Mouse (Mus musculus) cerebral cortex, adult 2 months (tissue): ENCODE data around the gene Sypl2.

ENCODE experiments used
- WGBS: fragments of 180-500 bp; shearing (Covaris S2); methylation state at CpG from one replicate; pipeline ENCODE4 v1.1.7; 2018; 5-methylcytosine and 5-hydroxymethylcytosine counted together

The Sypl2 gene

DNA sequence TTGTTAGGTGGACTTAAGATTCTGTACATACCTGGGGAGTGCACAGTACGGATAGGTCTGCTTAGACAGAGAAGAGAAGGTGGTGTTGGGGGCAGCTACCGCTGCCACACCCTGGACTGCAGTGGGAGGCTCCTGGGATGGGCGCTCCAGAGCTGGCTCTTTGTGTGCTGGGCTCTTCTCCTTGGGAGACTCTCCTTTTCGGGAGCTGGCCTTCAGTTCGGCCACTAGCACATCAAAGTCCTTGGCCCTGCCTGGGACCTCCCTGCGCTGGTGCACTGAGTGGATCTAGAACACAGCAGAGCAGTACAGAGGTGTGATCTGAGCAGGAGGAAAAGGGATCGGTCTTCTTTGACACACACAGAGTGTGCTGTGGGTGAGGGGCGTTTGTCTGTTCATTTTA is 20.8 kb downstream of the Sypl2 start:
- WGBS, result 88% methylated on average over 8 of the region's 8 CpGs

- WGBS, result 77% methylated on average over 11 of the region's 11 CpGs
These were observed 22.0 kb downstream of the Sypl2 start for GRCm38 (mm10) chr3:108204470-108204869.

DNA sequence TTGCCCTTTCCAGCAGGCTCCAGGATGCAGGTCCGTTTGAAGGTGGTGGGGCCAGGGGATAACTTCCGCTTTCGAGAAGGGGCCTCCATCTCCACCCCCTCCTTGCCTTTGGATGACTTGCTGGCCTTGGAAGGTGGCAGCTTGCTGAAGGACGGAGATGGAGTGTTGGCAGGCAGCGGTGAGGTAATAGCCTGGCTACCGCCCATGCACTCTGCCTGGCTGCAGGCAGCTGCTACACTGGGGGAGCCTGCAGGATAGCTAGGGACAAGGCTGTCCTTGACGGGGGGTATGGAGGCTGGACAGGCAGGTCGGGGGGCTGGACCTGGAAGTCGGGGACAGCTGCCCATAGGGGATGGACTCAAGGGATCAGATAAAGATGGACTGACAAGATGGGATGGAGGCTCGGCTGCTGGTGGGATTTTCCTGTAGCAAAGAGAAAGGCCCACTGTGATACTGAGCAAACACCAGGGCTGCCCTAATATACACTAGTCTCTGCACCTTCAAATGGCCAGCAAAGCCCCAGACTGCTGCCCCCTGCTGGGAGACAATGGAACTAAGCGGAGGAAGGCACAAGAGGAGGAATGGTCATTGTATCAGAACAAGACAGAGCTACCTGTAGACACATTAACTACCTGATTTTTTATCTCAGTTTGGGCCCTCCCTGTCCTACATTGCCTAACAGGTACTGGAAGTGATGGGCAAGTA is 22.7 kb downstream of the Sypl2 start:
- WGBS, result 65% methylated on average over 11 of the region's 11 CpGs

GRCm38 (mm10) chr3:108203212-108203611 is 23.2 kb downstream of the Sypl2 start:
- WGBS, result 89% methylated on average over 13 of the region's 13 CpGs

GRCm38 (mm10) chr3:108200329-108201323 is 25.8 kb downstream of the Sypl2 start, which contains the start of gene Cyb561d1:
Cyb561d1 (minus strand) TSS chr3:108201212.
- WGBS, result 1% methylated on average over 44 of the region's 44 CpGs

DNA sequence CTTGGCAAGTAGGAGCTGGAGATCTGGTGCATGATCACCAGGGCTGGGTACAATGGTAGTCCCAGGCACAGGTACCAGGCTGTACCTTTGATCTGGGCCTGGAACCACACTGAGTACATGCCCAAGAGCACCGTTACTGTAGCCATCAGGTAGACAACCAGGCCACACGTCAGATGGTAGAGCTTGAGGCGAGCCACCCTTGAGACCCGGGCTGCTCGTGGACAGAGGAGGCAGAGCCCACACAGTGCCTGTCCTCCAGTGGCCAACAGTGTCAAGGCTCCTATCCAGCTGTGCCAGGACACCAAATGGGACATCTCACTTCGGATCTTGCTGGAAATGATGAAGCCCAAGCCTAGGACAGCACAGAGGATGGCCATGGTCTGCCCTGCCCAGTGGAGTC is 27.2 kb downstream of the Sypl2 start:
- WGBS, result 93% methylated on average over 6 of the region's 6 CpGs

DNA sequence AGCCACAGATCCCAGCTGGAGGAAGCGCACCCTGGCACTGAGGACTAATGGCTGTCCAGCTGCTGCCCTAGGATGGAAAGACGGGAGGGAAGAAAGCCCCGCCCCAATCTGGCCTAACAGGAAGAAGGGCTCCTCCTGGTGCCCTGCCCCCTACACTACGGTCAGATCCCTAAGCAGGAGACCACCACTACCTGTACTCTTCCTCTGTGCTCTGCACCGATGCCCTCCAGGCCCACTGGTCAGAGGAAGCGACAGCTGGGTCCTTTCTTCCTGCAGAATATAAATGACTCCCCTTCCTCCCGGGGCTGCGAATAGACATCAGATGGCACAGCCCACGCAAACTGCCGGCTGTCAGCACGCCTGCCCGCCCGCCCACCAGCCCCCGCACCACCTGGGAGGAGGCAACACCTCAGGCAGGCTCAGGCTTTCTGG is 29.4 kb downstream of the Sypl2 start:
- 27% methylated on average over 14 of the region's 14 CpGs for WGBS

- WGBS, result 44% methylated on average over 7 of the region's 7 CpGs
These were observed 30.4 kb downstream of the Sypl2 start for GRCm38 (mm10) chr3:108195941-108196590.

- WGBS, result 92% methylated on average over 4 of the region's 4 CpGs
These were observed 31.2 kb downstream of the Sypl2 start for GRCm38 (mm10) chr3:108195287-108195686.

DNA sequence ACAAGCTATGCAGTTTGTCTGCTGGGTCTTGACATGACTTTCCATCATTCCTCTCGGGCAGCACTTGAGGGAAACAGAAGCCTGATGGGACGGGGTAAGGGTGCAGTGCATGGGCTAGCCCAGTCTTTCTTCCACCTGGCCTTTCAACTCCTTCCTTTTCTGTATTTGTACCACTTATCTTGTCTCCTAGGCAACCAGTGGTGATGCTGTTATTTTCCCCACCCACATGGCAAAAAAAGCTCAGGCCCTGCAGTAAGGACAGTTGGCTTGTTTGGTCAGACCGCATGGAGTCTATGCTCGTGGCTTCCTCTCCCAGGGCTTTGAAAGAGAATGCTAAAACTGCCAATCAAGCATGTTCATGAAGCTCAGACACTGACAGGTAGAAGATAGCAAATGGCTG is 32.8 kb downstream of the Sypl2 start:
- WGBS, result 71% methylated on average over 4 of the region's 4 CpGs

DNA sequence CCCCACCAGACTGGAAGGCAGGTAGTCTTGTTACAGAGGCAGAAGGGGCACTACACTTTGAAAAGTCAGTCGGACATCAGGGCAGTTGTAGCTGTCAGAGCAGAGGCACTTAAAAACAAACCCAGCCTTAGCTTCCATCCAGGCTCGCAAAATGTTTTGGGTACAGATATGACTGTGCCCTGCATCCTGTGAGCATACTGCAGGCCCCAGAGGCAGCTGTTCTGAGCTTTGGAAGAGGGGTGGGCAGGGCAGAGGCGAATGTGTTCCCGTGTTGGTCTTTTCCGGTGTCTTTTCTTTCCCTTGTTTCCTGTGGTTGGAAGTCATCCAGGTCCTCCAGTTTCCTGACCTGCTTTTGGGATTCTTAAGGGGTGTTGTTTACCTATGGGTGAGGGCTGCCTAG is 36.6 kb downstream of the Sypl2 start:
- WGBS, result 27% methylated on average over 5 of the region's 5 CpGs

- WGBS, result 65% methylated on average over 9 of the region's 9 CpGs
These were observed 37.5 kb downstream of the Sypl2 start for GRCm38 (mm10) chr3:108188716-108189490.

DNA sequence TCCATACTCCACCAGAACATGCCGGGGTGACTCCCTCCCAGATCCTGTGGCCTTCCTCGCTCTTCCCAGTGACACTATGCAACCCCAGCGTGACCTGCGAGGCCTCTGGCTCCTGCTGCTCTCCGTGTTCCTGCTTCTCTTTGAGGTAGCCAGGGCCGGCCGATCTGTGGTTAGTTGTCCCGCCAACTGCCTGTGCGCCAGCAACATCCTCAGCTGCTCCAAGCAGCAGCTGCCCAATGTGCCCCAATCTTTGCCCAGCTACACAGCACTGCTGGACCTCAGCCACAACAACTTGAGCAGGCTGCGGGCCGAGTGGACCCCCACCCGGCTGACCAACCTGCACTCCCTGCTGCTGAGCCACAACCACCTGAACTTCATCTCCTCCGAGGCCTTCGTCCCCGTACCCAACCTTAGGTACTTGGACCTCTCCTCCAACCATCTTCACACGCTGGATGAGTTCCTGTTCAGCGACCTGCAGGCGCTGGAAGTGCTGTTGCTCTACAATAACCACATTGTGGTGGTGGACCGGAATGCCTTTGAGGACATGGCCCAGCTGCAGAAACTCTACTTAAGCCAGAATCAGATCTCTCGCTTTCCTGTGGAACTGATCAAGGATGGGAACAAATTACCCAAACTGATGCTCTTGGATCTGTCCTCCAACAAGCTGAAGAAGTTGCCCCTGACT is 39.2 kb downstream of the Sypl2 start:
- WGBS, result 57% methylated on average over 20 of the region's 20 CpGs

GRCm38 (mm10) chr3:108186098-108187047 is 40.1 kb downstream of the Sypl2 start, which contains the start of gene Amigo1:
Amigo1 (plus strand) TSS chr3:108186335.
- WGBS, result 2% methylated on average over 91 of the region's 100 CpGs

GRCm38 (mm10) chr3:108185460-108186097 is 40.9 kb downstream of the Sypl2 start:
- 6% methylated on average over 16 of the region's 16 CpGs for WGBS

DNA sequence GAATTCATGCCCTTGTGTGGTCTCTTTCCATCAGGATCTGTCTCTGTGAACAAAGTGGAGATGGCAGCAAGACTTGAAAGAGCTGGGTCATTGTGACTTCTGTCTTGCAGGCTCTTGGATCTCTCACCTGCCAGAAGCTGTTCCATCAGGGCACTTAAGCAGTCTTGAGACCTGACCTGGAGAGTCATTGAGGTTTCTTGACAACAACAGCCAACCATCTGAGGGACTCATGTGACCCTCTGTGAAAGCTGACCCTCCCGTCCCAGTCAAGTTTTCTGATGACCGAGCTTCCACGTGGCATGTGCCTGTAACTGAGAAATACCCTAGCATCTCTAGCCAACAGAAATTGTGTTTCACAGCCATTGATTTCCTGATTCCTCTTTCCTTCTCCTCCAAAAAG is 41.7 kb downstream of the Sypl2 start:
- 88% methylated on average over 3 of the region's 3 CpGs for WGBS

GRCm38 (mm10) chr3:108180514-108180913 is 45.9 kb downstream of the Sypl2 start:
- WGBS, result 65% methylated on average over 2 of the region's 2 CpGs

DNA sequence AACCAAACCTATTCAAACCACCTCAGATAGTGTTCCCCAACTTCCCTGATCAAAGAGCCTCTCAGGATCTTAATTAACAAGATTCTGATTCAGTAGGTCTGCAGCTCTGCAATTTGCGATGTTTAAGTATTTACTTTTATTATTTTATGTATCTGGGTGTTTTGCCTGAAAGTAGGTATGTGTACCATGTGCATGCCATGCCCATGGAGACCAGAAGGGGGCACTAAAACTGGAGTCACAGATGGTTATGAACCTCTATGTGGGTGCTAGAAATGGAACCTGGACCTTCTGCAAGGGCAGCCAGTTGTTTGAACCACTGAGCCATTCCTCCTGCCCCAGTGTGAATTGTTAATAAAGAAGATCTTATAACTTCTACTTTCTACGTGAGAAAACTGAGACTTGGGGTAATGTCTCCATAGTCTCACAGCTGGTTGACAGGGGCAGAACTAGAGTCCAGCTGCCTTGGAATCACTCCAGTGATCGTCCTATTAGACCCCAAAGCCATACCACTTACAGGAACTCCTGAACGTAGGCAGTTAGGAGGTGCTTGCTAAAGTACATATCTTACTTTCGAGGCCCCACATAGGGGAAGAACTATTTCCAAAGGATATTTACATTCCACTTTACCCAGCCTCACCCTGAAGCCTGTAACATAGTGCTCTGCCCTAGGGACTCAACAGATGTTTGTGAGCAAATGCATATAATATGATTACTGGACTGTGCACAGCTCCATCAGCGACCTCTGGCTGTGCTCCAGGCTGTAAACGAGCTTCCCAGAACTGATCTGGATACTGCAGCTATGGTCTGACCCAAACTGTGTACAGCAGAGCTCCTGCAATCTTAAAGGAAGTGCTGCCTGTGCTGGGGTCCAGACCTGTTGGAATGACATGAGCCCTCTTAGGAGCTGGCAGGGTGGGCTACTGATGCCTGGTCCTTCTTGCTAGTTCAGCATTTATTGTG is 47.4 kb downstream of the Sypl2 start:
- 76% methylated on average over 7 of the region's 7 CpGs for whole genome bisulfite sequencing
